Mouse (Mus musculus) CH12.LX (cell line): Measurements from ENCODE around the gene Nrf1.

Source experiments
- CTCF ChIP-seq, 2 experiments: IDR thresholded peaks in 1 of 2; conservative IDR thresholded peaks in 1 of 2; 2 replicates each; pipeline ENCODE4 v1.5.1; 2011 to 2012; ENCODE audit warnings: low read depth in 2 of 2, low read length in 2 of 2, improper control_type of control experiment in 1 of 2, inconsistent platforms in 1 of 2, mild to moderate bottlenecking in 1 of 2, moderate library complexity in 1 of 2
- GABPA ChIP-seq: IDR thresholded peaks from 2 replicates; pipeline ENCODE4 v1.6.1; 2012; ENCODE audit warnings: low read depth, low read length, improper control_type of control experiment, inconsistent platforms; ENCODE audit not compliant: insufficient replicate concordance
- JUND ChIP-seq: conservative IDR thresholded peaks from 2 replicates; pipeline ENCODE4 v1.6.1; 2011; ENCODE audit warnings: low read depth, low read length, improper control_type of control experiment
- MAFK ChIP-seq: IDR thresholded peaks from 2 replicates; pipeline ENCODE4 v1.6.1; 2011; ENCODE audit warnings: low read length, improper control_type of control experiment; ENCODE audit not compliant: insufficient replicate concordance
- POLR2A ChIP-seq: IDR thresholded peaks from 2 replicates; pipeline ENCODE4 v1.6.1; 2011; ENCODE audit warnings: low read depth, mild to moderate bottlenecking, improper control_type of control experiment, low read length
- SMC3 ChIP-seq: IDR thresholded peaks from 2 replicates; pipeline ENCODE4 v1.6.1; 2011; ENCODE audit warnings: low read depth, low read length, improper control_type of control experiment
- ZNF384 ChIP-seq: IDR thresholded peaks from 2 replicates; pipeline ENCODE4 v1.6.1; 2012; ENCODE audit warnings: low read depth, low read length, improper control_type of control experiment, inconsistent platforms

DNA sequence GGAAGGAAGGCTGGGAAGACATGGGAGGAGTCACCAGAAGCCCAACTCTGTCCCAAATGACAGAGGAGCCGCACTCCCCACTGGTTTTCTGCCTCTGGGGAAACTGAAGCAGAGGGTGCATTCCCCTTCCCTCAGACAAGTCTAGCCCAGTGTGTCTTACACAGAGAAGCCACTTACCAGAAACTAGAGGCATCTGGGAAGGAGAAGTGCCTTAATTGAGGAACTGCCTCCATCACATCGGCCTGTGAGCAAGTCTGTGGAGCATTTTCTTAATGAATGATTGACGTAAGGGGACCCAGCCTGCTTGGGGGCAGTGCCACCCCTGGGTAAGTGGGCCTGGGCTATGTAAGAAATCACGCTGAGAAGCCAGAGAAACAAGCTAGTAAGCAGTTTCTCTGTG, 49.0 kb upstream of the Nrf1 start:
- TF ChIP-seq ZNF384 = no peak
- TF ChIP-seq POLR2A = no peak
- TF ChIP-seq CTCF (conservative IDR thresholded peaks at IDR 0.05 in 1 of 2, IDR thresholded peaks at IDR 0.05 in 1 of 2; ENCODE audit: low read depth in 2 of 2, low read length in 2 of 2) = no peak
- TF ChIP-seq SMC3 = no peak
- TF ChIP-seq JUND = no peak
- no peak for TF ChIP-seq GABPA
- TF ChIP-seq MAFK = no peak
